Mouse (Mus musculus) ZHBTc4 (cell line): Measurements from ENCODE around the gene Kpna2.
A peak's percentile ranks its signal among the peaks of the same experiment; 100 is the strongest.
"Not testable (repeated sequence)": the region's sequence is repeated elsewhere in the genome, so short reads cannot be mapped to it uniquely, and the experiment has no call there.

Source experiments
- DNase-seq: peaks from one replicate; pipeline ENCODE4 v3.0.0-alpha.2; 2011; ENCODE audit warnings: low read depth, low spot score

The Kpna2 gene

GRCm38 (mm10) chr11:107018606-107019005 is 19.3 kb upstream of the Kpna2 start:
- peak; percentile 89 for DNase-seq

GRCm38 (mm10) chr11:107017339-107017886 is 18.1 kb upstream of the Kpna2 start:
- no peak for DNase-seq

- no peak for DNase-seq
These were observed 17.6 kb upstream of the Kpna2 start for GRCm38 (mm10) chr11:107016893-107017292.

GRCm38 (mm10) chr11:107015535-107016187 is 16.3 kb upstream of the Kpna2 start:
- DNase-seq = peak; percentile 36

GRCm38 (mm10) chr11:107014597-107015309 is 15.4 kb upstream of the Kpna2 start:
- peak; percentile 89 for DNase-seq

GRCm38 (mm10) chr11:107014020-107014585 is 14.8 kb upstream of the Kpna2 start:
- DNase-seq = peak; percentile 78

GRCm38 (mm10) chr11:107012324-107013017 is 13.1 kb upstream of the Kpna2 start:
- DNase-seq = peak; percentile 97

- DNase-seq = no peak
These were observed 12.5 kb upstream of the Kpna2 start for GRCm38 (mm10) chr11:107011669-107012323.

- DNase-seq = no peak
These were observed 11.8 kb upstream of the Kpna2 start for GRCm38 (mm10) chr11:107011171-107011570.

- DNase-seq = no peak
These were observed 11.1 kb upstream of the Kpna2 start for GRCm38 (mm10) chr11:107010447-107010846.

GRCm38 (mm10) chr11:107005538-107005937 is 6.2 kb upstream of the Kpna2 start:
- no peak for DNase-seq

- DNase-seq = peak; percentile 81
These were observed 2.7 kb upstream of the Kpna2 start for GRCm38 (mm10) chr11:107001760-107002675.

GRCm38 (mm10) chr11:106999949-107000513 is 690 bp upstream of the Kpna2 start:
- peak; percentile 41 for DNase-seq

GRCm38 (mm10) chr11:106998651-106999150 is 640 bp downstream of the Kpna2 start:
- peak; percentile 58 for DNase-seq

- no peak for DNase-seq
These were observed 1.4 kb downstream of the Kpna2 start for GRCm38 (mm10) chr11:106997976-106998375.

- DNase-seq = not testable (repeated sequence)
These were observed 2.8 kb downstream of the Kpna2 start for GRCm38 (mm10) chr11:106996492-106996891.

- DNase-seq = no peak
These were observed 4.9 kb downstream of the Kpna2 start for GRCm38 (mm10) chr11:106994246-106995085.

GRCm38 (mm10) chr11:106987384-106987783 is 12.0 kb downstream of the Kpna2 start:
- peak; percentile 39 for DNase-seq
